In genomic region chr8:125306665-125307064, GRCm38 (mm10) we compare ENCODE assay signal across 27 mouse cellular contexts.
"Had no signal": no experiment of that assay in that cellular context is flagged by ENCODE, and none has a peak within 500 bp of the region (broad histone marks: within the 10 kb centered on the region; RNA-seq: fewer than 3 reads in every experiment).

No protein-coding gene starts in this region.

- H3K27me3 ChIP-seq: heart, embryonic 13.5 days; heart, embryonic 15.5 days; kidney, embryonic 15.5 days; limb, embryonic 15.5 days; liver, embryonic 12.5 days had no signal

- ATAC-seq: hindbrain, postnatal 0 days; intestine, embryonic 16.5 days; liver, embryonic 12.5 days had no signal

- H3K9me3 ChIP-seq: hindbrain, embryonic 15.5 days; limb, embryonic 15.5 days had no signal

- DNase-seq: gastrocnemius, postnatal 14 days; gastrocnemius, postnatal 36 days; heart, adult 11 months; heart, adult 2 months; heart, postnatal 14 days; heart, postnatal 36 days; kidney, adult 11 months; kidney, adult 2 months; kidney, adult 9 months; kidney, postnatal 25 days; kidney, postnatal 4 days; left cerebral cortex, postnatal 4 days had no signal

- H3K4me2 ChIP-seq: heart, embryonic 11.5 days; heart, embryonic 13.5 days; heart, embryonic 15.5 days; hindbrain, embryonic 13.5 days; hindbrain, embryonic 15.5 days; kidney, embryonic 15.5 days; limb, embryonic 13.5 days; limb, embryonic 15.5 days; liver, embryonic 12.5 days had no signal

- H3K36me3 ChIP-seq: heart, embryonic 13.5 days; heart, embryonic 15.5 days; hindbrain, embryonic 13.5 days; hindbrain, embryonic 15.5 days; kidney, embryonic 15.5 days; limb, embryonic 13.5 days; limb, embryonic 15.5 days; liver, embryonic 12.5 days had no signal

- H3K4me3 ChIP-seq: heart, adult 2 months; heart, embryonic 13.5 days; heart, embryonic 15.5 days; hindbrain, embryonic 13.5 days; hindbrain, embryonic 15.5 days; kidney, embryonic 15.5 days; layer of hippocampus, adult 2 months; left cerebral cortex, adult 2 months; limb, embryonic 13.5 days; limb, embryonic 15.5 days; liver, embryonic 12.5 days had no signal

- H3K9ac ChIP-seq: heart, embryonic 13.5 days; heart, embryonic 15.5 days; hindbrain, embryonic 13.5 days; hindbrain, embryonic 15.5 days; kidney, embryonic 15.5 days; limb, embryonic 13.5 days; limb, embryonic 15.5 days; liver, embryonic 12.5 days; liver, embryonic 14.5 days had no signal

- H3K27ac ChIP-seq: heart, adult 2 months; heart, embryonic 13.5 days; heart, embryonic 15.5 days; hindbrain, embryonic 13.5 days; hindbrain, embryonic 15.5 days; hindbrain, postnatal 0 days; kidney, embryonic 15.5 days; kidney, postnatal 0 days; layer of hippocampus, adult 2 months; left cerebral cortex, adult 2 months; limb, embryonic 13.5 days; limb, embryonic 15.5 days; liver, embryonic 12.5 days; liver, embryonic 14.5 days had no signal

- H3K4me1 ChIP-seq: liver, embryonic 12.5 days had no signal
